Mouse (Mus musculus): ENCODE results near the gene Vmn1r47. TPM values are rescaled to one million over a fixed set of nuclear protein-coding genes. Genes with fewer than 3 reads are reported as not detected.
"Not testable (repeated sequence)": the region's sequence is repeated elsewhere in the genome, so short reads cannot be mapped to it uniquely, and the experiment has no call there.

Vmn1r47 gene
- total RNA-seq (2014; fragmentation: Nextera tagmentation) (not detected in 2 replicates), total RNA-seq (2017) (0.16 and 0.17 TPM in 2 replicates), polyA plus RNA-seq (2012) (not detected in 2 replicates)

DNA sequence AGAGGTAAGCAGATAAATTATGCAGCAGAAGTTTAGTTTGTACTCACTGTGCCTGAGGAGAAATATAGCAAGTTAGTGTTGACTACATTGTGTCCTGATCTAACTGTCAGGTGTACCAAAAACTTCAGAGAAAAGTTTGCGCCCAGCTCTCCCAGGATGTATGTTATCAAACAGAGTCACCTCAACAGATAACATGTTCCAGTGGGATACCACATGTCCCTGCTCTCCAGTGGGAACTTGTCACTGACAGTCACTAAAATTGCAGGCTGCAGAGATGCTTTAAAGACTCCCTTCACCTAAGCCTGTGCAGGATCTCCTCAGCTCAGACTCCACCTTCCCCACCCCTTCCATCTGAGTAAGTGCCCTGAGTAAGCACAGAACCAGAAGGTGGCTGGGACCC, at the start of gene Vmn1r47:
Vmn1r47 (plus strand) TSS at position 301 of the 400 bp plus-strand sequence.
- H3K9me3 ChIP-seq (replicated peaks); ATAC-seq (ENCODE audit: extremely low read depth, insufficient number of reproducible peaks, low FRiP score, poor library complexity, severe bottlenecking): not testable (repeated sequence)

DNA sequence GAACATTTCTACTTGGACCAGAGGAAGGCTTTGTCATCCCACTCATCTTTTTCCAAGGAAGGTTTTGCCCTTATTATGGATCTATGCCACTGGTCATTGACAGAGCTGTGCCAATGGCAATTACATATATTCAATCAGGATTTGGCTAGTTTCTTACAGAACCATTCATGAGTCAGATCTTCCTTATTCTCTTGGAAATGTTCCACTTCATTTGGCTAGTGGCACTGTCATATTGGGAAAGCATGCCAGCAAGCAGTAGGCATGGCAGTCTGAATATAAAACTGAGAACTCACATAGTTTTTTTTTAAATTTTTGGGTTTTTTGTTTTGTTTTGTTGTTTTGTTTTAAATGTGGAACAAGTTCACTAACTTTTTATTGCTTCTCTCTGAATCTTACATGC, 49.6 kb upstream of the Vmn1r47 start:
- no peak for TF ChIP-seq POLR2AphosphoS5 (IDR thresholded peaks at IDR 0.05; ENCODE audit: insufficient replicate concordance, low read depth, low read length)
- no peak for TF ChIP-seq GATA2 (IDR thresholded peaks at IDR 0.05; ENCODE audit: borderline replicate concordance, low read depth, low read length)
- no peak for TF ChIP-seq CTCF (IDR thresholded peaks at IDR 0.05; ENCODE audit: low read depth, low read length)
- no peak for TF ChIP-seq GATA1 (IDR thresholded peaks at IDR 0.05; ENCODE audit: borderline replicate concordance, low read length)
- no peak for TF ChIP-seq TAL1 (conservative IDR thresholded peaks at IDR 0.05; ENCODE audit: low read depth, low read length)
- no peak for DNase-seq (ENCODE audit: low spot score)
- Histone ChIP-seq H3K4me1 (ENCODE audit: insufficient read depth, low read depth, low read length) (no peaks in the 10 kb centered on the region), H3K27me3 (ENCODE audit: insufficient read depth, low read length) (no peaks in the 10 kb centered on the region), H3K4me3 (ENCODE audit: low read depth, low read length) (no peak overlapping the region), H3K36me3 (replicated peaks) (no peaks in the 10 kb centered on the region), H3K9me3 (replicated peaks) (no peaks in the 10 kb centered on the region)
- no peak for ATAC-seq (ENCODE audit: extremely low read depth, insufficient number of reproducible peaks, low FRiP score, poor library complexity, severe bottlenecking)

More for the DNA sequence above, at the start of gene Vmn1r47:
- DNase-seq (ENCODE audit: low spot score); H3K27me3 ChIP-seq (ENCODE audit: insufficient read depth, low read length); H3K36me3 ChIP-seq (replicated peaks); H3K4me3 ChIP-seq (ENCODE audit: low read depth, low read length); H3K4me1 ChIP-seq (ENCODE audit: insufficient read depth, low read depth, low read length): not testable (repeated sequence)

DNA sequence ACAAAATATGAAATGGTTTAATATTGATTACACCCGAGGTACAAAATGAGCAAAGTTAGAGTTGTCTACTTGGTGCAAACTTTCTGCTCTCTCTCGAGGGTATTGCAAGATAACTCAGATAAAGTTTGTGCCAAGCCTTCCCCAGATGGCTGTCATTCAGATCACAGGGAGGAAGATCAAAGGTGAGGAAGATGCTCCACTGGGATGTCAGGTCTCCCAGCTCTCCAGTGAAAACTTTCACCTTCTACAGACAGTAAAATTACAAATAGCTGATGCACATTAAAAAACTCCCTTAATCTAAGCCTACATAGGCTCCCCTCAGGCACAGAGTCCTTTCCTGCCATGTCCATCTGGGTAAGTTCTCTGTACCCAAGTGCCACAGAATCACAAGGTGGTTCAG, 46.9 kb upstream of the Vmn1r47 start, which contains the start of gene Vmn1r46:
Vmn1r46 (plus strand) TSS at position 301 of the 400 bp plus-strand sequence.
- H3K4me1 ChIP-seq (ENCODE audit: insufficient read depth, low read depth, low read length) = no peaks in the 10 kb centered on the region

DNA sequence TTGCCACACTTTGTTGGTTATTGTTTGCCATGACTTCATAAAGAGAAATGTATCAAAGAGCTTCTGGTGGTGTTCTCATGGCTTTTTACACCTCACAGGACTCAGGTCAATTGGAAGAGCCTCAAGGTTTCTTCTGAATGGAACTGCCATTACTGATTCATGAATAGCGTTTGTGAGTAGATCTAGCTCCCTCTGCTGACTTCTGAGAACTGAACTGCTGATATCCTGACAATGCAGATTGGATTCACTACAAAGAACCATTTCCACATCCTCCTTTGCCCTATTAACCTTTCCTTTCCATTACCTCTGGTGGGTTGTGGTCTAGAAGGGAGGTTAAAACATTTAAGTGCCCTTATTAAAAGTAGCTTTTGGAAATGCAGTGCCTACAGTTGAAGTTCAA, 30.0 kb upstream of the Vmn1r47 start:
- no peak for DNase-seq (ENCODE audit: low spot score)

More for the DNA sequence above, 46.9 kb upstream of the Vmn1r47 start, which contains the start of gene Vmn1r46:
- ATAC-seq (ENCODE audit: extremely low read depth, insufficient number of reproducible peaks, low FRiP score, poor library complexity, severe bottlenecking) (no peak), DNase-seq (ENCODE audit: low spot score) (no peak)
- H3K9me3 ChIP-seq (replicated peaks) = no peaks in the 10 kb centered on the region
- TF ChIP-seq TAL1 (conservative IDR thresholded peaks at IDR 0.05; ENCODE audit: low read depth, low read length) = no peak
- no peaks in the 10 kb centered on the region for H3K27me3 ChIP-seq (ENCODE audit: insufficient read depth, low read length)
- H3K36me3 ChIP-seq (replicated peaks) = no peaks in the 10 kb centered on the region
- H3K4me3 ChIP-seq (ENCODE audit: low read depth, low read length) = no peak within 1 kb of the TSS

DNA sequence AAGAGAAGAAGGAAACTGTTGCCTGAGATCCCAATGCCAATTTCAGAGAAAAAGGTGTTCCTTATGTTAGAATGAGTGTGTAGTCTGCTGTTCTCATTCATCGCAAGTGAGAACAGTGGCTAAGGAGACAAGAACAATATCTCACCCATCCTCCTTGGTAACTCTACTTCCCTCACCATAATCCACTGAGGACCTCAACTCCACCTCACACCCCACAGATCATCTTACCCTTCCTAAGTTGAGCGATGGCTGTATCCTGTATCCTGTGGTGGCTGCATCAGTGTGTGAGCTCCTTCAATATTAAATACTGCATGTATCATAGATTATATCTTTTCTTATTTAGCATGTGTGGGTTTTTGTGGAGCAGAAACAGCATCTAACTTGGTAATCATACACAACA, 20.8 kb downstream of the Vmn1r47 start, which contains the start of gene Vmn1r48:
Vmn1r48 (minus strand) TSS at position 101 of the 400 bp plus-strand sequence.
- ATAC-seq (ENCODE audit: extremely low read depth, insufficient number of reproducible peaks, low FRiP score, poor library complexity, severe bottlenecking); H3K9me3 ChIP-seq (replicated peaks); H3K4me1 ChIP-seq (ENCODE audit: insufficient read depth, low read depth, low read length); DNase-seq (ENCODE audit: low spot score); H3K36me3 ChIP-seq (replicated peaks); H3K27me3 ChIP-seq (ENCODE audit: insufficient read depth, low read length); H3K4me3 ChIP-seq (ENCODE audit: low read depth, low read length): not testable (repeated sequence)

More for the DNA sequence above, 30.0 kb upstream of the Vmn1r47 start:
- H3K27me3 ChIP-seq (ENCODE audit: insufficient read depth, low read length) = no peaks in the 10 kb centered on the region
- no peak for ATAC-seq (ENCODE audit: extremely low read depth, insufficient number of reproducible peaks, low FRiP score, poor library complexity, severe bottlenecking)
- no peaks in the 10 kb centered on the region for H3K4me1 ChIP-seq (ENCODE audit: insufficient read depth, low read depth, low read length)
- H3K9me3 ChIP-seq (replicated peaks) = no peaks in the 10 kb centered on the region
- H3K36me3 ChIP-seq (replicated peaks) = no peaks in the 10 kb centered on the region
- no peak for TF ChIP-seq CTCF (IDR thresholded peaks at IDR 0.05; ENCODE audit: low read depth, low read length)
- TF ChIP-seq POLR2AphosphoS5 (IDR thresholded peaks at IDR 0.05; ENCODE audit: insufficient replicate concordance, low read depth, low read length) = no peak
- no peak for TF ChIP-seq GATA2 (IDR thresholded peaks at IDR 0.05; ENCODE audit: borderline replicate concordance, low read depth, low read length)
- no peak for TF ChIP-seq TAL1 (conservative IDR thresholded peaks at IDR 0.05; ENCODE audit: low read depth, low read length)
- H3K4me3 ChIP-seq (ENCODE audit: low read depth, low read length) = no peak overlapping the region

Other genes starting within 250 kb of the Vmn1r47 start
- gene Vmn1r42, start 139.7 kb upstream of the Vmn1r47 start, total RNA-seq (2014; fragmentation: Nextera tagmentation) = not detected in 2 replicates
- gene Vmn1r42, start 139.7 kb upstream of the Vmn1r47 start, total RNA-seq (2017) = 0.11 and 0.12 TPM in 2 replicates
- not detected in 2 replicates for gene Vmn1r42, start 139.7 kb upstream of the Vmn1r47 start, polyA plus RNA-seq (2012)
- not detected in 2 replicates for gene Vmn1r43, start 139.7 kb upstream of the Vmn1r47 start, total RNA-seq (2014; fragmentation: Nextera tagmentation)
- gene Vmn1r43, start 139.7 kb upstream of the Vmn1r47 start, total RNA-seq (2017) = 0.05 and 0.17 TPM in 2 replicates
- gene Vmn1r43, start 139.7 kb upstream of the Vmn1r47 start, polyA plus RNA-seq (2012) = not detected in 2 replicates
- gene Vmn1r44, start 132.5 kb upstream of the Vmn1r47 start, total RNA-seq (2014; fragmentation: Nextera tagmentation) = not detected in 2 replicates
- gene Vmn1r44, start 132.5 kb upstream of the Vmn1r47 start, total RNA-seq (2017) = 0.27 and 0.29 TPM in 2 replicates
- not detected in 2 replicates for gene Vmn1r44, start 132.5 kb upstream of the Vmn1r47 start, polyA plus RNA-seq (2012)
- gene Vmn1r45, start 75.5 kb upstream of the Vmn1r47 start, total RNA-seq (2014; fragmentation: Nextera tagmentation) = not detected in 2 replicates
- 0.06 and 0.11 TPM in 2 replicates for gene Vmn1r45, start 75.5 kb upstream of the Vmn1r47 start, total RNA-seq (2017)
- not detected in 2 replicates for gene Vmn1r45, start 75.5 kb upstream of the Vmn1r47 start, polyA plus RNA-seq (2012)
- not detected in 2 replicates for gene Vmn1r46, start 46.8 kb upstream of the Vmn1r47 start, total RNA-seq (2014; fragmentation: Nextera tagmentation)
- gene Vmn1r46, start 46.8 kb upstream of the Vmn1r47 start, total RNA-seq (2017) = 0.11 and 0.12 TPM in 2 replicates
- gene Vmn1r46, start 46.8 kb upstream of the Vmn1r47 start, polyA plus RNA-seq (2012) = not detected in 2 replicates
- not detected in 2 replicates for gene Vmn1r48, start 20.7 kb downstream of the Vmn1r47 start, total RNA-seq (2014; fragmentation: Nextera tagmentation)
- not detected in 2 replicates for gene Vmn1r48, start 20.7 kb downstream of the Vmn1r47 start, total RNA-seq (2017)
- gene Vmn1r48, start 20.7 kb downstream of the Vmn1r47 start, polyA plus RNA-seq (2012) = not detected in 2 replicates
- not detected in 2 replicates for gene Vmn1r49, start 62.4 kb downstream of the Vmn1r47 start, total RNA-seq (2014; fragmentation: Nextera tagmentation)
- 0.16 and 0.17 TPM in 2 replicates for gene Vmn1r49, start 62.4 kb downstream of the Vmn1r47 start, total RNA-seq (2017)
- not detected in 2 replicates for gene Vmn1r49, start 62.4 kb downstream of the Vmn1r47 start, polyA plus RNA-seq (2012)
- not detected in 2 replicates for gene Vmn1r50, start 85.3 kb downstream of the Vmn1r47 start, total RNA-seq (2014; fragmentation: Nextera tagmentation)
- 0.27 TPM in 1 of 2 replicates, not detected in the other for gene Vmn1r50, start 85.3 kb downstream of the Vmn1r47 start, total RNA-seq (2017)
- not detected in 2 replicates for gene Vmn1r50, start 85.3 kb downstream of the Vmn1r47 start, polyA plus RNA-seq (2012)
- gene Vmn1r51, start 106.4 kb downstream of the Vmn1r47 start, total RNA-seq (2014; fragmentation: Nextera tagmentation) = not detected in 2 replicates
- gene Vmn1r51, start 106.4 kb downstream of the Vmn1r47 start, total RNA-seq (2017) = 0.11 and 0.17 TPM in 2 replicates
- gene Vmn1r51, start 106.4 kb downstream of the Vmn1r47 start, polyA plus RNA-seq (2012) = not detected in 2 replicates
- not detected in 2 replicates for gene Vmn1r52, start 158.7 kb downstream of the Vmn1r47 start, total RNA-seq (2014; fragmentation: Nextera tagmentation)
- gene Vmn1r52, start 158.7 kb downstream of the Vmn1r47 start, total RNA-seq (2017) = 0.11 TPM in 1 of 2 replicates, not detected in the other
- gene Vmn1r52, start 158.7 kb downstream of the Vmn1r47 start, polyA plus RNA-seq (2012) = not detected in 2 replicates
- gene V1ra8, start 186.6 kb downstream of the Vmn1r47 start, total RNA-seq (2014; fragmentation: Nextera tagmentation) = not detected in 2 replicates
- 0.27 TPM in 1 of 2 replicates, not detected in the other for gene V1ra8, start 186.6 kb downstream of the Vmn1r47 start, total RNA-seq (2017)
- not detected in 2 replicates for gene V1ra8, start 186.6 kb downstream of the Vmn1r47 start, polyA plus RNA-seq (2012)
- gene Vmn1r53, start 208.3 kb downstream of the Vmn1r47 start, total RNA-seq (2014; fragmentation: Nextera tagmentation) = not detected in 2 replicates
- 0.16 and 0.52 TPM in 2 replicates for gene Vmn1r53, start 208.3 kb downstream of the Vmn1r47 start, total RNA-seq (2017)
- gene Vmn1r53, start 208.3 kb downstream of the Vmn1r47 start, polyA plus RNA-seq (2012) = not detected in 2 replicates
- not detected in 2 replicates for gene Vmn1r54, start 230.2 kb downstream of the Vmn1r47 start, total RNA-seq (2014; fragmentation: Nextera tagmentation)
- 0.16 and 0.23 TPM in 2 replicates for gene Vmn1r54, start 230.2 kb downstream of the Vmn1r47 start, total RNA-seq (2017)
- gene Vmn1r54, start 230.2 kb downstream of the Vmn1r47 start, polyA plus RNA-seq (2012) = not detected in 2 replicates